Mouse (Mus musculus) liver, embryonic 14 days (tissue): ENCODE measurements around the gene Gm3604. TPM values are rescaled to one million over a fixed set of nuclear protein-coding genes. Genes with fewer than 3 reads are reported as not detected.

Experiments
- polyA plus RNA-seq: library from polyadenylated mRNA; depleted of rRNA; stranded (reverse); fragments of >200 nt; gene quantifications from 2 replicates; pipeline ENCODE4 v1.2.3, GENCODE M21; 2012; rRNA removed

Gm3604 gene
- 1.2 and 1.5 TPM in 2 replicates for polyA plus RNA-seq

GRCm38 (mm10) chr13:62382952-62383351, at the start of gene Gm3604:
TSS of gene Gm3604 (minus strand) at chr13:62383177.

Other genes with a start within 250 kb of the Gm3604 start
- gene Gm49359, start 83.7 kb upstream of the Gm3604 start, polyA plus RNA-seq: 1.6 TPM in 2 replicates
- gene Zfp935, start 175.3 kb upstream of the Gm3604 start, polyA plus RNA-seq: not detected in 2 replicates
- gene Zfp934, start 188.0 kb upstream of the Gm3604 start, polyA plus RNA-seq: 4.2 and 4.8 TPM in 2 replicates
- 1.3 and 1.5 TPM in 2 replicates for gene 6720489N17Rik, start 241.0 kb upstream of the Gm3604 start, polyA plus RNA-seq